In genomic region chr7:101295438-101295837, GRCm38 (mm10) we compare ENCODE assay signal across 22 mouse cellular contexts. TPM values are rescaled to one million over a fixed set of nuclear protein-coding genes. Genes with fewer than 3 reads are reported as not detected.
DNase-seq lines count a peak whose midpoint lies in the region; ATAC-seq and TF ChIP-seq lines count a peak whose summit lies in the region.
"Had no signal": no experiment of that assay in that cellular context is flagged by ENCODE, and none has a peak within 500 bp of the region (broad histone marks: within the 10 kb centered on the region; RNA-seq: fewer than 3 reads in every experiment).

No protein-coding gene starts in this region.

- no peaks in the 10 kb centered on the region for H3K36me3 ChIP-seq in ES-Bruce4 (ENCODE audit: control insufficient read depth, insufficient read depth, low read length, poor library complexity, severe bottlenecking)
- peaks cover 41% of the 10 kb centered on the region for H3K36me3 ChIP-seq in heart, embryonic 12.5 days

- 0 out of 2 replicates have a peak, but pooled peaks have one; percentile 5 for TF ChIP-seq EP300 in ES-Bruce4 (IDR thresholded peaks at IDR 0.05; ENCODE audit: insufficient read depth, low read depth, low read length)

- no peak overlapping the region for H3K4me2 ChIP-seq in heart, embryonic 12.5 days

- H3K9ac ChIP-seq in ES-Bruce4 (ENCODE audit: low read depth, poor library complexity, severe bottlenecking): no peak overlapping the region
- H3K9ac ChIP-seq in heart, embryonic 12.5 days: no peak overlapping the region
- H3K9ac ChIP-seq: embryonic facial prominence, embryonic 12.5 days; forebrain, embryonic 15.5 days had no signal

- H3K9me3 ChIP-seq in ES-Bruce4 (replicated peaks; ENCODE audit: control insufficient read depth, insufficient read depth, low read length, poor library complexity, severe bottlenecking): no peaks in the 10 kb centered on the region
- H3K9me3 ChIP-seq in heart, embryonic 12.5 days (replicated peaks): no peaks in the 10 kb centered on the region
- H3K9me3 ChIP-seq: embryonic facial prominence, embryonic 10.5 days; embryonic facial prominence, embryonic 12.5 days; forebrain, embryonic 13.5 days; forebrain, embryonic 15.5 days; G1E had no signal

- 78% methylated on average over 1 of the region's 1 CpGs for WGBS in heart, embryonic 12.5 days

- no peak for TF ChIP-seq CTCF in ES-Bruce4 (IDR thresholded peaks at IDR 0.05; ENCODE audit: low read depth, low read length)

- no peaks in the 10 kb centered on the region for H3K27me3 ChIP-seq in ES-Bruce4 (ENCODE audit: control insufficient read depth, insufficient read depth, low read length, poor library complexity, severe bottlenecking)
- H3K27me3 ChIP-seq in heart, embryonic 12.5 days (replicated peaks): peaks cover 27% of the 10 kb centered on the region
- H3K27me3 ChIP-seq: Patski had no signal

- H3K27ac ChIP-seq in ES-Bruce4 (ENCODE audit: insufficient read depth, low read length): no peak overlapping the region
- no peak overlapping the region for H3K27ac ChIP-seq in heart, embryonic 12.5 days (ENCODE audit: poor library complexity, severe bottlenecking)
- H3K27ac ChIP-seq: embryonic facial prominence, embryonic 10.5 days; embryonic facial prominence, embryonic 12.5 days; forebrain, embryonic 13.5 days; forebrain, embryonic 15.5 days had no signal

- peaks cover 3% of the 10 kb centered on the region for H3K4me1 ChIP-seq in ES-Bruce4 (ENCODE audit: control insufficient read depth, insufficient read depth, low read length)
- peaks cover 23% of the 10 kb centered on the region for H3K4me1 ChIP-seq in heart, embryonic 12.5 days (replicated peaks)

- no peak for TF ChIP-seq POLR2A in ES-Bruce4 (IDR thresholded peaks at IDR 0.05; ENCODE audit: insufficient read depth, low read length)

- no peak overlapping the region for H3K4me3 ChIP-seq in ES-Bruce4 (ENCODE audit: low read depth, low read length)
- H3K4me3 ChIP-seq in heart, embryonic 12.5 days: no peak overlapping the region
- H3K4me3 ChIP-seq: embryonic facial prominence, embryonic 12.5 days had no signal

- peak; percentile 36 for DNase-seq in cerebellum, adult 9-11 months
- no peak for DNase-seq in cerebellum, adult 11 months
- peak; percentile 56 for DNase-seq in ES-CJ7 (ENCODE audit: low read depth, low spot score)
- DNase-seq in R1 (ENCODE audit: low read depth, low spot score): peak; percentile 47
- no peak for DNase-seq in lung, postnatal 25 days (ENCODE audit: low spot score)
- no peak for DNase-seq in kidney, postnatal 4 days
- DNase-seq: adrenal gland, adult 8-10 months; adrenal gland, postnatal 14 days; adrenal gland, postnatal 36 days; cerebellum, adult 18-20 months; cerebellum, adult 8-10 months; cerebellum, postnatal 25 days; forebrain, postnatal 0 days had no signal

- no peak for ATAC-seq in heart, embryonic 12.5 days (ENCODE audit: insufficient number of reproducible peaks, low FRiP score)
- ATAC-seq: activated CD4-positive, CD25-positive, alpha-beta regulatory T cell, adult 4 months; forebrain, postnatal 0 days; Patski had no signal

RNA-seq across cellular contexts. Expression of gene Atg16l2, which starts 6.6 kb away (rescaled TPM):
- polyA plus RNA-seq in ES-Bruce4 (2011; ENCODE audit: insufficient read depth, insufficient read length, low read depth, missing spikeins): 23.4 and 25.8 TPM in 2 replicates
- polyA plus RNA-seq in heart, embryonic 12.5 days (2016; fragmentation: Nextera tagmentation; extraction: Ambion mirVana): 22.6 and 23.8 TPM in 2 replicates

RNA-seq across cellular contexts. Expression of gene Stard10, which starts 21.4 kb away (rescaled TPM):
- polyA plus RNA-seq in ES-Bruce4 (2011; ENCODE audit: insufficient read depth, insufficient read length, low read depth, missing spikeins): 54.3 and 58.2 TPM in 2 replicates
- polyA plus RNA-seq in heart, embryonic 12.5 days (2016; fragmentation: Nextera tagmentation; extraction: Ambion mirVana): 22.9 and 28.6 TPM in 2 replicates

RNA-seq across cellular contexts. Expression of gene Arap1, which starts 52.4 kb away (rescaled TPM):
- polyA plus RNA-seq in ES-Bruce4 (2011; ENCODE audit: insufficient read depth, insufficient read length, low read depth, missing spikeins): 28.2 and 31.5 TPM in 2 replicates
- polyA plus RNA-seq in heart, embryonic 12.5 days (2016; fragmentation: Nextera tagmentation; extraction: Ambion mirVana): 19.9 and 22.5 TPM in 2 replicates

Comparison
In these comparisons a context has a peak if more than half of its experiments do, and no peak if none do; other contexts are left out.
1. DNase-seq: peak in cerebellum, adult 9-11 months (single experiment), ES-CJ7 (single experiment) and R1 (single experiment); none in cerebellum, adult 11 months (single experiment), lung, postnatal 25 days (single experiment) and kidney, postnatal 4 days (0 of 2).